Mouse (Mus musculus): Measurements from ENCODE around the gene Agpat3. TPM values are rescaled to one million over a fixed set of nuclear protein-coding genes. Genes with fewer than 3 reads are reported as not detected.

The Agpat3 gene
- total and polyA plus RNA-seq, 3 experiments: 0.07 TPM; not detected in 2

DNA sequence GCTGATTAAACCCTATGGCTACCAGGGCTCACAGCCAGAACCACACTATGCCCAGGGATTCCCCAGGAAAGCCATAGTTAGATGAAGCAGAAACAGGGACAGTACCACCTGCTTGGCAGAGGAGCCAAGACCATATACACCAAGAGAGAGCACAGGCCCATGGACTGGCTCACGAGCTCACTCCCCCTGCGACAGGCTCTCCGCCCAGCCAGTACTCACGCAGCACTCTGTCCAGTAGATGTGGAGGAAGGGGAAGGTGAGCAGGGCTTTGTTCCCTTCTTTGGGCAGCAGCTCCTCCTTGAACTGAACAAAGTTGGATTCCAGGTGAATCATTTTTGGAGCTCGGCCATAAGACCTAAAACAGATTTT, 123.7 kb downstream of the Agpat3 start:
- no peak overlapping the region for H3K4me3 ChIP-seq (ENCODE audit: control insufficient read depth in 1 of 2, insufficient read depth in 1 of 2, low read depth in 2 of 2, low read length in 2 of 2)
- no peaks in the 10 kb centered on the region for H3K9me3 ChIP-seq (replicated peaks; ENCODE audit: insufficient read depth, low read length)
- no peak overlapping the region for H3K27ac ChIP-seq (ENCODE audit: control insufficient read depth, low read depth, low read length)
- H3K36me3 ChIP-seq (ENCODE audit: control insufficient read depth in 1 of 2, insufficient read depth in 2 of 2, low read length in 2 of 2): peaks cover 0 to 9% of the 10 kb centered on the region in 2 experiments; a peak in 2 of 4 replicates
- H3K27me3 ChIP-seq (ENCODE audit: control insufficient read depth in 1 of 2, insufficient read depth in 2 of 2, low read length in 2 of 2): no peaks in the 10 kb centered on the region
- DNase-seq (ENCODE audit: low read depth, low spot score): no peak
- no peak overlapping the region for H3K9ac ChIP-seq (ENCODE audit: control insufficient read depth, low read depth, low read length, poor library complexity, severe bottlenecking)
- TF ChIP-seq ETS1 (IDR thresholded peaks at IDR 0.05; ENCODE audit: low read depth, low read length) (no peak), USF2 (IDR thresholded peaks at IDR 0.05; ENCODE audit: borderline replicate concordance in 1 of 2, insufficient read depth in 1 of 2, low read depth in 1 of 2, low read length in 2 of 2) (no peak), POLR2AphosphoS5 (IDR thresholded peaks at IDR 0.05; ENCODE audit: borderline replicate concordance, low read depth, low read length) (no peak), CHD2 (IDR thresholded peaks at IDR 0.05; ENCODE audit: low read length) (no peak), NRF1 (IDR thresholded peaks at IDR 0.05; ENCODE audit: insufficient read depth, low read depth, low read length, poor library complexity, severe bottlenecking) (no peak), ZC3H11A (IDR thresholded peaks at IDR 0.05; ENCODE audit: low read depth, low read length) (no peak), MYC (IDR thresholded peaks at IDR 0.05; ENCODE audit: low read depth, low read length) (no peak), ELF1 (IDR thresholded peaks at IDR 0.05; ENCODE audit: low read depth, low read length) (no peak)
- H3K79me2 ChIP-seq (ENCODE audit: control insufficient read depth, insufficient read depth, low read length, poor library complexity): peaks cover 7% of the 10 kb centered on the region; the same call in 1 of the 2 replicates
- no peaks in the 10 kb centered on the region for H3K4me1 ChIP-seq (ENCODE audit: control insufficient read depth in 1 of 2, insufficient read depth in 2 of 2, low read length in 2 of 2)

GRCm38 (mm10) chr10:78227875-78228559, 124.3 kb downstream of the Agpat3 start:
- H3K4me1 ChIP-seq (ENCODE audit: control insufficient read depth in 1 of 2, insufficient read depth in 2 of 2, low read length in 2 of 2): no peaks in the 10 kb centered on the region
- no peak overlapping the region for H3K9ac ChIP-seq (ENCODE audit: control insufficient read depth, low read depth, low read length, poor library complexity, severe bottlenecking)
- H3K4me3 ChIP-seq (ENCODE audit: control insufficient read depth in 1 of 2, insufficient read depth in 1 of 2, low read depth in 2 of 2, low read length in 2 of 2): no peak overlapping the region
- no peak for DNase-seq (ENCODE audit: low read depth, low spot score)
- H3K27ac ChIP-seq (ENCODE audit: control insufficient read depth, low read depth, low read length): no peak overlapping the region
- H3K36me3 ChIP-seq (ENCODE audit: control insufficient read depth in 1 of 2, insufficient read depth in 2 of 2, low read length in 2 of 2): peaks cover 0 to 9% of the 10 kb centered on the region in 2 experiments; a peak in 2 of 4 replicates
- no peaks in the 10 kb centered on the region for H3K9me3 ChIP-seq (replicated peaks; ENCODE audit: insufficient read depth, low read length)
- peaks cover 3% of the 10 kb centered on the region; the same call in 1 of the 2 replicates for H3K79me2 ChIP-seq (ENCODE audit: control insufficient read depth, insufficient read depth, low read length, poor library complexity)
- TF ChIP-seq ETS1 (IDR thresholded peaks at IDR 0.05; ENCODE audit: low read depth, low read length) (no peak), CHD2 (IDR thresholded peaks at IDR 0.05; ENCODE audit: low read length) (no peak), EP300 (IDR thresholded peaks at IDR 0.05; ENCODE audit: low read depth in 1 of 2, low read length in 2 of 2) (no peak), TCF12 (IDR thresholded peaks at IDR 0.05; ENCODE audit: low read depth, low read length) (no peak), UBTF (IDR thresholded peaks at IDR 0.05; ENCODE audit: borderline replicate concordance, insufficient read depth, low read depth, low read length) (no peak), CTCF (IDR thresholded peaks at IDR 0.05 in 2 of 3, conservative IDR thresholded peaks at IDR 0.05 in 1 of 3; ENCODE audit: control insufficient read depth in 1 of 3, insufficient read depth in 1 of 3, low read depth in 2 of 3, low read length in 3 of 3, poor library complexity in 1 of 3, severe bottlenecking in 1 of 3) (no peak), MXI1 (IDR thresholded peaks at IDR 0.05; ENCODE audit: low read depth, low read length) (no peak), MAX (IDR thresholded peaks at IDR 0.05; ENCODE audit: low read length) (no peak), POLR2AphosphoS5 (IDR thresholded peaks at IDR 0.05; ENCODE audit: borderline replicate concordance, low read depth, low read length) (no peak), MAFK (IDR thresholded peaks at IDR 0.05; ENCODE audit: borderline replicate concordance, low read depth, low read length) (no peak), SIN3A (IDR thresholded peaks at IDR 0.05; ENCODE audit: low read length) (no peak), ZKSCAN1 (IDR thresholded peaks at IDR 0.05; ENCODE audit: low read depth, low read length) (no peak), POLR2A (IDR thresholded peaks at IDR 0.05; ENCODE audit: control insufficient read depth in 1 of 2, insufficient read depth in 1 of 2, low read depth in 1 of 2, low read length in 2 of 2, poor library complexity in 1 of 2) (no peak), POLR2AphosphoS2 (IDR thresholded peaks at IDR 0.05; ENCODE audit: low read length) (no peak), TAL1 (IDR thresholded peaks at IDR 0.05; ENCODE audit: low read length) (no peak), TBP (IDR thresholded peaks at IDR 0.05; ENCODE audit: low read depth, low read length) (no peak), RCOR1 (IDR thresholded peaks at IDR 0.05; ENCODE audit: low read depth, low read length) (no peak), ZMIZ1 (IDR thresholded peaks at IDR 0.05; ENCODE audit: low read depth, low read length) (no peak), E2F4 (IDR thresholded peaks at IDR 0.05; ENCODE audit: borderline replicate concordance, low read depth, low read length) (no peak), NELFE (IDR thresholded peaks at IDR 0.05; ENCODE audit: low read depth, low read length) (no peak)
- H3K27me3 ChIP-seq (ENCODE audit: control insufficient read depth in 1 of 2, insufficient read depth in 2 of 2, low read length in 2 of 2): no peaks in the 10 kb centered on the region

Measured in MEL (cell line).